Mouse (Mus musculus) cerebellum, adult (tissue): Measurements from ENCODE around the gene Pla2g12a.
A peak's percentile ranks its signal among the peaks of the same experiment; 100 is the strongest.

ENCODE experiments used
- ATAC-seq: cut with Nextera tagmentation; 2 replicates; pipeline ENCODE4 v1.9.2; 2017; ENCODE audit warnings: mild to moderate bottlenecking, moderate library complexity, mixed read lengths; ENCODE audit not compliant: insufficient number of reproducible peaks, low FRiP score, low TSS enrichment

Pla2g12a gene

GRCm38 (mm10) chr3:129878405-129879021 is at the start of gene Pla2g12a:
Gene Pla2g12a, plus strand, starts transcription at chr3:129878606.
- ATAC-seq, result peak; percentile 86

- no peak for ATAC-seq
Measured at GRCm38 (mm10) chr3:129830626-129831025, 47.8 kb upstream of the Pla2g12a start.

- ATAC-seq, result peak; percentile 91
Measured at GRCm38 (mm10) chr3:129831035-129831568, 47.3 kb upstream of the Pla2g12a start, which contains the start of gene Gar1. Gene Gar1, minus strand, starts transcription at chr3:129831396.

- ATAC-seq, result no peak
Measured at GRCm38 (mm10) chr3:129835388-129835934, 42.9 kb upstream of the Pla2g12a start, which contains the start of gene Cfi. Gene Cfi, plus strand, starts transcription at chr3:129835884.

- ATAC-seq, result no peak
Measured at GRCm38 (mm10) chr3:129836051-129836697, 42.2 kb upstream of the Pla2g12a start.

GRCm38 (mm10) chr3:129836965-129837364 is 41.4 kb upstream of the Pla2g12a start:
- ATAC-seq, result no peak

GRCm38 (mm10) chr3:129838017-129838416 is 40.4 kb upstream of the Pla2g12a start:
- ATAC-seq, result no peak

GRCm38 (mm10) chr3:129845868-129846267 is 32.5 kb upstream of the Pla2g12a start:
- no peak for ATAC-seq

- ATAC-seq, result no peak
Measured at GRCm38 (mm10) chr3:129846846-129847245, 31.6 kb upstream of the Pla2g12a start.

GRCm38 (mm10) chr3:129862592-129862991 is 15.8 kb upstream of the Pla2g12a start:
- no peak for ATAC-seq

- no peak for ATAC-seq
Measured at GRCm38 (mm10) chr3:129863698-129864097, 14.7 kb upstream of the Pla2g12a start.

- ATAC-seq, result no peak
Measured at GRCm38 (mm10) chr3:129877327-129877726, 1.1 kb upstream of the Pla2g12a start.

GRCm38 (mm10) chr3:129879131-129879757 is 838 bp downstream of the Pla2g12a start:
- ATAC-seq, result no peak

- ATAC-seq, result no peak
Measured at GRCm38 (mm10) chr3:129879913-129880312, 1.5 kb downstream of the Pla2g12a start.

GRCm38 (mm10) chr3:129880925-129881593 is 2.7 kb downstream of the Pla2g12a start:
- ATAC-seq, result no peak

GRCm38 (mm10) chr3:129885577-129885976 is 7.2 kb downstream of the Pla2g12a start:
- no peak for ATAC-seq

- no peak for ATAC-seq
Measured at GRCm38 (mm10) chr3:129886430-129886829, 8.0 kb downstream of the Pla2g12a start.

GRCm38 (mm10) chr3:129887779-129888517 is 9.5 kb downstream of the Pla2g12a start:
- no peak for ATAC-seq

- ATAC-seq, result no peak
Measured at GRCm38 (mm10) chr3:129892003-129892402, 13.6 kb downstream of the Pla2g12a start.

GRCm38 (mm10) chr3:129893143-129893542 is 14.7 kb downstream of the Pla2g12a start:
- ATAC-seq, result no peak
